Mouse (Mus musculus) spleen, postnatal 4 days (tissue): ENCODE measurements around the gene Enpp7.

Experiments
- DNase-seq, 2 experiments: peaks; one replicate each; pipeline ENCODE4 v3.0.0; 2022; ENCODE audit warnings: low spot score in 2 of 2

The Enpp7 gene

GRCm38 (mm10) chr11:118987999-118988398 is at the start of gene Enpp7:
Enpp7 (plus strand) TSS chr11:118988188.
- no peak for DNase-seq

GRCm38 (mm10) chr11:118939731-118940130 is 48.3 kb upstream of the Enpp7 start:
- DNase-seq = no peak

DNA sequence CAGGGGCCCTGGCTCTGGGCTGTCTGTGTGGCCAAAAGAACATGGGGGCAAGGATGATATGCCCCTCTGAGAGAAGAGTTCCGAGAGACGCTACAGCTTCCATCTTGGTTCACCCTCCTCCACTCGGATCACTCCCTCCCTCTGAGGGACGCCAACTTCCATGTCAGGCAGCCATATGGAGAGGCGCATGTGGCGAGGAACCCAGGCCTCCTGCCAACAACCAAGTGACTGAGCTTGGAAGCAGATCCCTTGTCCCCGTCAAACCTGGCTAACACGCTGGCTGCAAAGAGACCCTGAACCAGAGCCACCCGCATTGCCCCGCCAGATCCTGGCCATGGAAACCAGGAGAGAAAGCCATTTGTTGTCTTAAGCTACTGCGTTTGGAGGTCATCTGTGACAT is 47.4 kb upstream of the Enpp7 start:
- DNase-seq = no peak

- no peak for DNase-seq
Measured at GRCm38 (mm10) chr11:118941268-118941667, 46.7 kb upstream of the Enpp7 start.

DNA sequence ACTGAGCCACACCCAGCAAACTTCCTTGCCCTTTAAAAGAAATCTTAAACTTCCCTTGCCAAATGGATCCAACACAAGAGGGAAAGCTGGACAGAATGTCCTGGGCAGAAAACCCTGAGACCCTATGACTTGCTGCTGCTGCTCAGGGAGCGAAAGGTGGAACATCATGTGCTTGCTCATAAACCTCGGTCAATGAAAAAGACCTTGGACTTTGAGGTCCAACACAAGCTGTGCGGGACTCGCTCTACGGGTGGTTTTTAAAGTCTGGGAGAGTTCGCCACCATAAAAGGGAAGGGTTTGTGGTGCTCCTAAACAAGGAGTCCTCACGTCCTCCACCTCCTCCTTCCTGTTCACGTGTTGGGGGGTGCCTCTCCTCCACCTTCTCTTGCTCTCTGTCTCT is 42.1 kb upstream of the Enpp7 start:
- DNase-seq = no peak

DNA sequence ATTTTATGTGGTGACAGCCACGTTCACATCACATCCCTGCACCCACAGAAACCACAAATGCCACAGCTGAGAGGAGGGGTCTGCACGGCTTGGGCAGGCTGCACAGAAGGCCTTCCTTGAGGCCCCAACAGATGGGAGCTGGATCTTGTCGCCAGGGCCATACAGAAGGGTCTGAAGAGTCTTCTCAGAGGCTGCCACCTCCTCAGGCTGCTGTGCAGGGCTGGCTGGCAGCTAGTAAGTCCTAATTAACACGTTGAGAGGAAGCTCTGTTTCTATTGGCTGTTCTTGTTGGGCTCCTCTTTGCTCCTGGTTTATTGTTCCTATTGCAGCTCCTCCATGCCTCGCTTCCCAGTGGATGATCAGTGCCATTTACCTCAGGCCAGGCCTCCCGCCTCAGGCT is 33.0 kb upstream of the Enpp7 start:
- DNase-seq = no peak

DNA sequence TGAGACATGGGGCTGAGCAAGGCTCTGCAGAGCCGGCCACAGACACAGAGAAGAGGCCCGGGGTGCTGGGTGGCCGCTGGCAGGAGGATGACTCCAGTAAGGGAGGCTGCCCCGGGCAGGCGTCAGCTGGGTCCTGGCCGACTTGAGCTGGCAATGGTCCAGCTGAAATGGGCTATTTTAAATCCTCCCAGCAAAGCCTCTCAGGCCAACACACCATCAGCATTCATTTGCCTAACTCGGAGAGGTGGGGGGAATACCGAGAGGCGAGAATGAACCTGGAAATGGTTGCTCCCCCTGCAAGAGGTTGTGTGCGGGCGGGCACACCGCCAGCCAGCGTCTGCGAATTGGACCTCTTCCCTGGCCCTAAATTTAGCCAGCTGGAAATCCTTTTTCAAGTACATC is 30.9 kb upstream of the Enpp7 start:
- DNase-seq = no peak

GRCm38 (mm10) chr11:118960649-118961048 is 27.3 kb upstream of the Enpp7 start:
- no peak for DNase-seq

- DNase-seq = no peak
Measured at GRCm38 (mm10) chr11:118962478-118962877, 25.5 kb upstream of the Enpp7 start.

GRCm38 (mm10) chr11:118963926-118964325 is 24.1 kb upstream of the Enpp7 start:
- no peak for DNase-seq

DNA sequence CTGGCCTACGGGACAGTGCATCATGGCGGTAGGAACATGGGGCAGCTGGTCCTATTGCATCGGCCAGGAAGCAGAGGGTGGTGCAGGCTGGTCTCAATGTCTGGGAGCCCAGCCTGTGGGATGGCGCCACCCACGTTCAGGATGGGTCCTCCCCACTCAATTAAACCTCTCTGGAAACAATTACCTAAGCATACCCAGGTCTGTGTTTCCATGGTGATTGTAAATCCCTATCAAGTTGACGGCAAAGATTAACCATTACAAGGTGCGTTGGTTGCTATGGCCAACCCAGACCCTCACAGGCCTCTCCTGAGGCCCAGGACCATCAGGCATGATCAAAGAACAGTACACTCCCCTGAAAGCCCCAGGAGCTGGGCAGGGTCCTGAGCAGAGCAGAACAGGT is 22.9 kb upstream of the Enpp7 start:
- DNase-seq = no peak

GRCm38 (mm10) chr11:118971470-118972034 is 16.4 kb upstream of the Enpp7 start:
- DNase-seq = peak; percentile 34 to 78

- DNase-seq = no peak
Measured at GRCm38 (mm10) chr11:118972431-118973377, 15.3 kb upstream of the Enpp7 start.

GRCm38 (mm10) chr11:118974340-118974739 is 13.6 kb upstream of the Enpp7 start:
- no peak for DNase-seq

DNA sequence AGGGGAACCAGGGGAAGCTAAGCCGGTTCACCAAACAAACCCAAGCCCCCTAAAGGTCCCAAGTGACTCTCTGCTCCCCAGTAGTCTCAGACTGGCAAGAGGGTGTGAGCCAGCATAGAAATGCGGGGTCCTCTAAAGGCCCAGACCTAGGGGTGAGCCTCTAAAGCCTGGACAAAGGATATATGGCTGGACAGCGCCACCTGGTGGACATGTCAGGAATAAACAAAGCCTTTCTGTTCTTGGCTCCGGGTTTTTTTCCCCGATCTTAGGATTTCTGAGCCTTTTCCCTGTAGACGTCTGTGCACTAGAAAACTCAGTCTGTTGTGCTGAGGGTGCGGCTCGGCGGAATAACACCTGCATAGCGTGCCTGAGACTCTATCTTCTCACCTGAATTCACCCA is 12.6 kb upstream of the Enpp7 start:
- DNase-seq = peak; percentile 34 to 80

DNA sequence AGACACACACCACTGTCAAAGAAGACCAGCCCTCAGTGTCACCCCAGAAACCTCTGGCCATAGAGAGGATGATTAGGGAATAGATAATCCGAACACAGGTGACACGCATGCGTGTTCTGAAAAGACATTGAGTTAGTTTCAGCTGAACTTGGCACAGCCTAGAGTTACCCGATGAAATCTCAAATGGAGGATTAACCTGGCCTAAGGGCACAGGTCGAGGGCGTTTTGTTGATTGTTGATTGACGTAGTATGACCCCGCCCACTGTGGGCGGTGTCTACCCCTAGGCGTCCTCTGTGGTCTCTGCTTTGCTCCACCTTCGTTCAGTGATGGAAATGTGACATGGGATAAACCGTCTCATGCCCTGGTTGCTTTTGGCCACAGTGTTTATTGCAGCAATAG is 12.1 kb upstream of the Enpp7 start:
- no peak for DNase-seq

DNA sequence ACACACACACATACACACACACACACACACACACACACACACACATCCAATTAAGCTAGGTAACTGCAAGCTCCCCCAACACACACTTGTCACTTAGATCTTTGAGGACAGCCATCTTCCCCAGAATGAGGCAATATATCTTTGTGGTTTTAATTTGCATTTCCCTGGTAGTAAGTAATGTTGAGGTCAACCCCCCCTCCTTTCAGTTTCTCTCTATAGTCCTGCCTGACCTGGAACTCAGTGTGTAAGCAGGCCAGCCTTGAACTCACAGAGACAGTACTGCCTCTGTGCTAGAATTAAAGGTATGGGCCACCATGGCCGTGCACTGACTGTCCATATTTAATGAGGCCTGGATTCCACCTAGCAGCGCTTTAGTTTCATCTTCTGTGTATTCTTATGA is 7.6 kb upstream of the Enpp7 start:
- DNase-seq = no peak

- DNase-seq = peak in 1 of 2 experiments; percentile 27
Measured at GRCm38 (mm10) chr11:118981012-118981776, 6.8 kb upstream of the Enpp7 start.

GRCm38 (mm10) chr11:118982593-118983113 is 5.3 kb upstream of the Enpp7 start:
- DNase-seq = no peak

DNA sequence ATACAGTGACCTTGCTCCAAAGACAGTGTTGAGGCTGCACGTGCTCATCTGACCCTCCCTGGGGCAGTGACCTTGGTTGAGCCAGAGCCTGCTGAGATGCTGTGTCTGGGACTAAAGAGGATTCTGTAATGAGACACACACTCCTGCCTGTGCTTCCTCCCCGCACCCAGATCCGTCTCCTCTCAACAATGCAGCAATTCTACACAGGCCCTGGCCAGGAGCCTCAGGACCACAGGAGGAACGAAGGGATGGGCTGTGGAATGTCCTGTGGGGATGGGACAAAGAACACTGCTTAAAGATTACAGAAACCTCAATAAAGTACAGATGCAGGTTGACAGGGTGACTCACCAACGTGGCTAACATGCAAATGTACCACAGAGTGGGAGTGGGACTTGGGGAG is 2.4 kb upstream of the Enpp7 start:
- no peak for DNase-seq

- no peak for DNase-seq
Measured at GRCm38 (mm10) chr11:118992781-118993180, 4.8 kb downstream of the Enpp7 start.

GRCm38 (mm10) chr11:118995448-118995847 is 7.5 kb downstream of the Enpp7 start:
- no peak for DNase-seq
